In genomic region chr8:120038741-120039140, GRCm38 (mm10) we compare ENCODE assay signal across 24 mouse cellular contexts. TPM values are rescaled to one million over a fixed set of nuclear protein-coding genes. Genes with fewer than 3 reads are reported as not detected.
A peak's percentile ranks its signal among the peaks of the same experiment; 100 is the strongest.
DNase-seq lines count a peak whose midpoint lies in the region; ATAC-seq and TF ChIP-seq lines count a peak whose summit lies in the region.
"Had no signal": no experiment of that assay in that cellular context is flagged by ENCODE, and none has a peak within 500 bp of the region (broad histone marks: within the 10 kb centered on the region; RNA-seq: fewer than 3 reads in every experiment).

No protein-coding gene starts in this region.

- H3K27me3 ChIP-seq in hindbrain, embryonic 10.5 days (ENCODE audit: insufficient read depth, poor library complexity, severe bottlenecking), result no peaks in the 10 kb centered on the region
- H3K27me3 ChIP-seq in hindbrain, embryonic 13.5 days, result 0 out of 2 replicates have a peak, but pooled peaks cover 3% of the 10 kb centered on the region
- H3K27me3 ChIP-seq: embryonic facial prominence, embryonic 13.5 days; embryonic facial prominence, embryonic 15.5 days; Patski had no signal

- peak overlapping the region; percentile 85 for H3K27ac ChIP-seq in gastrocnemius, adult 2 months
- 0 out of 2 replicates have a peak overlapping the region, but pooled peaks have one; percentile 17 for H3K27ac ChIP-seq in hindbrain, embryonic 10.5 days
- H3K27ac ChIP-seq in hindbrain, embryonic 13.5 days, result no peak overlapping the region
- H3K27ac ChIP-seq: embryonic facial prominence, embryonic 13.5 days; embryonic facial prominence, embryonic 15.5 days had no signal

- 92% methylated on average over 12 of the region's 12 CpGs for WGBS in hindbrain, embryonic 10.5 days
- WGBS in hindbrain, embryonic 13.5 days, result 95% methylated on average over 12 of the region's 12 CpGs

- H3K36me3 ChIP-seq in hindbrain, embryonic 10.5 days, result no peaks in the 10 kb centered on the region
- no peaks in the 10 kb centered on the region for H3K36me3 ChIP-seq in hindbrain, embryonic 13.5 days
- H3K36me3 ChIP-seq: embryonic facial prominence, embryonic 13.5 days; embryonic facial prominence, embryonic 15.5 days; G1E had no signal

- H3K4me3 ChIP-seq in gastrocnemius, adult 2 months, result no peak overlapping the region
- H3K4me3 ChIP-seq in hindbrain, embryonic 10.5 days, result no peak overlapping the region
- no peak overlapping the region for H3K4me3 ChIP-seq in hindbrain, embryonic 13.5 days
- H3K4me3 ChIP-seq: embryonic facial prominence, embryonic 13.5 days; embryonic facial prominence, embryonic 15.5 days; erythroblast, embryonic 14.5 days had no signal

- ATAC-seq in hindbrain, embryonic 13.5 days (ENCODE audit: low FRiP score), result no peak
- no peak for ATAC-seq in cerebellum, adult (ENCODE audit: insufficient number of reproducible peaks, low FRiP score, low TSS enrichment)
- ATAC-seq: activated CD4-positive, CD25-positive, alpha-beta regulatory T cell, adult 4 months; forebrain, embryonic 14.5 days; forebrain, embryonic 16.5 days had no signal

- DNase-seq in gastrocnemius, adult 2 months, result no peak
- no peak for DNase-seq in gastrocnemius, postnatal 25 days
- no peak for DNase-seq in hindbrain, embryonic 10.5 days (ENCODE audit: low spot score)
- DNase-seq: adrenal gland, adult 8-10 months; adrenal gland, postnatal 14 days; adrenal gland, postnatal 36 days; cerebellum, adult 11 months; cerebellum, adult 18-20 months; cerebellum, adult 8-10 months; cerebellum, adult 9-11 months; cerebellum, postnatal 14 days; cerebellum, postnatal 36 days; embryo, embryonic 11 days had no signal

- TF ChIP-seq CTCF in gastrocnemius, adult 2 months (IDR thresholded peaks at IDR 0.05), result no peak

- no peak overlapping the region for H3K4me2 ChIP-seq in hindbrain, embryonic 13.5 days
- H3K4me2 ChIP-seq: embryonic facial prominence, embryonic 13.5 days; embryonic facial prominence, embryonic 15.5 days had no signal

- H3K4me1 ChIP-seq in hindbrain, embryonic 10.5 days (replicated peaks), result peaks cover 53% of the 10 kb centered on the region
- no peaks in the 10 kb centered on the region for H3K4me1 ChIP-seq in hindbrain, embryonic 13.5 days (replicated peaks)

- intact Hi-C loops in gastrocnemius, adult 2 months (cut with DNase I), result no loop called here

- H3K9ac ChIP-seq in hindbrain, embryonic 13.5 days, result no peak overlapping the region
- H3K9ac ChIP-seq: embryonic facial prominence, embryonic 13.5 days; embryonic facial prominence, embryonic 15.5 days had no signal

- H3K9me3 ChIP-seq in hindbrain, embryonic 10.5 days, result no peaks in the 10 kb centered on the region
- no peaks in the 10 kb centered on the region for H3K9me3 ChIP-seq in hindbrain, embryonic 13.5 days
- H3K9me3 ChIP-seq: embryonic facial prominence, embryonic 13.5 days; embryonic facial prominence, embryonic 15.5 days; G1E had no signal

RNA-seq across cellular contexts. Expression of gene Crispld2, which starts 46.5 kb away (rescaled TPM):
- 10 to 100 TPM in 1 of 2 experiments, 1 to 10 TPM in 1; 9.5 to 19.6 TPM for total RNA-seq in gastrocnemius, adult 2 months (2021)
- 1 to 10 TPM; 5.2 to 8.3 TPM for total RNA-seq in gastrocnemius, postnatal 25 days (2021)
- polyA plus RNA-seq in hindbrain, embryonic 10.5 days (2016; fragmentation: Nextera tagmentation; extraction: Ambion mirVana), result 3.8 and 4.6 TPM in 2 replicates
- 3.1 and 3.5 TPM in 2 replicates for polyA plus RNA-seq in hindbrain, embryonic 13.5 days (2015; fragmentation: Nextera tagmentation; extraction: Ambion mirVana)
- total RNA-seq: common myeloid progenitor, adult 5-6 weeks had no signal
- polyA plus RNA-seq: activated CD4-positive, CD25-positive, alpha-beta regulatory T cell, adult 4 months; erythroblast, embryonic 14.5 days had no signal
